Mouse (Mus musculus): ENCODE measurements around the gene Strap.

- no peak for TF ChIP-seq GATA1 (IDR thresholded peaks at IDR 0.05; ENCODE audit: borderline replicate concordance, low read length)
- no peak for TF ChIP-seq FLI1 (IDR thresholded peaks at IDR 0.05; ENCODE audit: low read length)
These were observed 11.0 kb upstream of the Strap start for GRCm38 (mm10) chr6:137723898-137724297.

All from megakaryocyte, embryonic 14.5 days (primary cell).